Mouse (Mus musculus) mature B cell (primary cell): ENCODE measurements around the gene Sgsm1.

Experiments used
- in situ Hi-C: fragments of 300-500 bp; cut with MboI; formaldehyde crosslinking; loops from 2 replicates; pipeline ENCODE4 v1.14.3; 2019

Gene Sgsm1

DNA sequence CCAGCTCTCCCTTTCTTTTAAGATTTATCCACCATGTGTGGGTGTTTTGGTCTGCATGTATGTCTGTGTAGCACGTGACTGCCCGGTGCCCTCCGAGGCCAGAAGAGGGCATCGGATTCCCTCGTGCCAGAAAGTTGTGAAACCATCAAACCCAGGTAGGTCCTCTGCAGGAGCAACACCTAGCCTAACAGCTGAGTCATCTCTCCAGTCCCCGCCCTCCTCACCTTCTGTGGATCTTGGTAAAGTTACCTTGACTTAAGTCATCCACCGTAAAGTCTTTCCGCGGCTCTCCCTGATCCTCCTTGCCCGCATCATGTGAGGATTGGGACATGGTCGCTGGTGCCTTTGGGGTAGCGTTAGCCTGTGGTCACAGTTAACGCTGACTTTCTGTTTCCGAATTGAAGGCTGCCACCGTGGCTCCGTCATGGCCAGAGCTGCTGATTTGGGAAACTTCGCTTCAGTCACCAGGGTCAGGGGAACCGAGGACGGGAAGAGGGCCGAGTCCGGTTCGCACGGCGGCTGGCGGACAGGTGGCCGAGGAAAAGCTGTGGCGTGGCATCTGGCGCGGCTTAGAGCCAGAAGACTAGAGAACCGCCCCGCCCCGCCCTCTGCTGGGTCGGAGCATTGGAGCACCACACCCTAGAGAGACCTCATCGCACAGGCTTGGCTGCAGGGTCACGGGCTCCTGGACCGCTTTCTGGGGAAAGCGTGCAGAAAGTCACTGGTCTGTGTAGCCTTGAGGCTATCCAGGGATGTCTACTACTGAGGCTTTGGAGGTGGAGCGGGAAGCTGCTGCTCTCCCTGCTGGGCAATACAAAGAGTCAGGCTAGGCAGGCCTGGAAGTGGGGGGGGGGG, 13.4 kb upstream of the Sgsm1 start:
- in situ Hi-C loops = no loop called here

DNA sequence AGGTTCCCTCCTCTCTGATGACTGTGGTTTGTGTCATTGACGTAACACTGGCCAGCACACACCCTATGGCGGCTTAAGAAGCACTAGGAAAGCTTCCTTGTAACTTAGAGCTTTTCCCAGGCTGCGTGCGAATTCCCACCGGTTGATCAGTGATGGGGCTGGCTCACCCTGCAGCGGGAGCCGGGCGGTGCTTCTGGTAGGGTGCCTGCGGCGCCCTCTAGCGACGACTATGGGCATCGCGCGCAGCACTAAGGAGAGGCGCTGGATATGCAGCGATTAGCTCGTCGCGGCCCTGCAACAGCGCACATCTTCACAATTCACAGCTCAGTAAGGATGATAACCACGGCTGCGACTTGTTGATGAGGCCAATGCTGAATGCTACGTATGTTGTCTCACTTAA, 3.4 kb upstream of the Sgsm1 start:
- in situ Hi-C loops = no loop called here

DNA sequence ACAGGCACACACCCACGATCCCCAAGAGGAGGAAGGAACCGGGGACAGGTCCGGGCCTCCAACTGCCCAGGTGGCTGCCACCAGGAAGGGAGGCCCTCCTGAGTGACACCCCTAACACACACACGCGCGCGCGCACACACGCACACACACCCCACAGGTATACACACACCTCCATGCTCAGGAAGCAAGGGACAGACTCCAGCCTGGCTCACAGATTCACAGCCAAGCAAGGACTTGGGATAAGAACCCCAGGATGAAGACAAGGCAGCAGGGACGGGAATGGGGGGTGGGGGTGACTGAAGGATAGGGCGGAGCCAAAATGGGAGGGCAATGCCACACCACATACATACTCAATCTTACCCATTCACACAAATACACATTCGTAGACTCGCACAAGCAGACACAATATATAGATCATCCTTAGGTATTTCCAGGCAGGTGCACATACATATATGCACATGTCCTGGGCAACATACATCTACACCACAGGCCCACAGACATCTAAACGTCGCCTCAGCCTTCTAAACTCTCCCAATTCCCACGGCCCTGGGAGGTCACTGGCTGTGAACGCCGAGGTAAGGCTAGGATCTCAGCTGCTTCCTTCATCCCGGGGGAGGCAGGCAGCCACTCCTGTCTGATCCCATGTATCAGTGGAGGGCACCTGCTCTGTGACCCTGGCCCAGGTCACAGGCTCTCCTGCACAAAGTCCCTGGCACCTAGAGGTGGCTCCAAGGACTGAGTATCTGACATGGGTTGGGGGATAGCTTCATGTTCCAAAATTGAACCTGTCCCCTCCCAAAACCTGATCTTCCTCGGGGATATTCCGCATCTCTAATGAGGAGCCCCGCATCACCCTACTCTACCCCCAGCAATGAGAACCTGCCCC, 852 bp downstream of the Sgsm1 start:
- in situ Hi-C loops = no loop called here

DNA sequence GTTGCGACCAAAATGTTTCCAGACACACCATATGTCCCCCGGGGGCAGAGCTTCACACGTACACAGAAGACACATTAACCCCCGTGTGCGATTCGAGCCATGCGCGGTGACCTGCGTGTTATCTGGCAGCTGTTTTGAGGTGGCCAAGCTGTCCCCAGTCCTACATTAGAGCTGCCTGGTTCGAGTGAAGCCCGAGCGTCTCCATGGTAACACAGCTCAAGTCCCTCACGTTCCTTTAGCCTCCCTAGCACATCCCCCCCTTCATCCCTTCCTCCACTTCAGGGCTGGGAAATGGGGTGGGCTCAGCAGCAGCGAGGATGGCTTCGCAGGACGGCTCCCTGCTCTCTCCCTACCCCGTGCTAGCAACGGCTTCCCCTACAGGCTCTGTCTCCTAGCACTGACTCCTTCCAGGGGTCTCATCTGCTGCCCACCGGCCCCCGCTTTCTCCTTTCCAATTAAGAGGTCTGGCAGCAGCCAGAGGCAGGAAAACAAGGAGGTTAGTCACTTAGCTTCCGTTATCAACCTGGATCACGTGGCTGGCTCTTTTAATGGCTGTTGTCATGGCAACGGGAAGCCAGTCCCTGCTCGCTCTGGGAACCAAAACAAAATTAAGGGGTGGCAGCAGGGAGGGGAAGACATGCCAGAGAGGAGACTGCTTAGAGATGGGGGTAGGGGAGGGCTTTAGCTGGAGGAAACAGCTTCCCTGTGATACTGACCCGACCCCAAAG, 3.7 kb downstream of the Sgsm1 start:
- in situ Hi-C loops = no loop called here

DNA sequence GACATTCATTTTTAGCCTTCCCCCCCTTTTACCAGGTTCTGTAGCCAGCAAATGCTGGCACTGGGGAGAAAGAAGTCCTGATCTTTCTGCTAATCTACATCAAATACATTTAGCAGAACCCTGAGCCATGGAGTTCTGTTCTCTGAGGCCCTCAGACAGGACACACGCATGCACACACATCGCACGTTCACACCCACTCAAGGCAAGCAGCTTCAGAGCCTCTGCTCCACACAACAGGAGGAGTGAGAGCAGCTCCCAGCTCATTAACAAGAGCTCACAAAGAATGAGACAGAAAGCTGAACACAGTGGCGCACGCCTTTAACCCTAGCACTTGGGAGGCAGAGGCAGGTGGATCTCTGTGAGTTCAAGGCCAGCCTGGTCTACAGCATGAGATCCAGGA, 6.1 kb downstream of the Sgsm1 start:
- in situ Hi-C loops = no loop called here

DNA sequence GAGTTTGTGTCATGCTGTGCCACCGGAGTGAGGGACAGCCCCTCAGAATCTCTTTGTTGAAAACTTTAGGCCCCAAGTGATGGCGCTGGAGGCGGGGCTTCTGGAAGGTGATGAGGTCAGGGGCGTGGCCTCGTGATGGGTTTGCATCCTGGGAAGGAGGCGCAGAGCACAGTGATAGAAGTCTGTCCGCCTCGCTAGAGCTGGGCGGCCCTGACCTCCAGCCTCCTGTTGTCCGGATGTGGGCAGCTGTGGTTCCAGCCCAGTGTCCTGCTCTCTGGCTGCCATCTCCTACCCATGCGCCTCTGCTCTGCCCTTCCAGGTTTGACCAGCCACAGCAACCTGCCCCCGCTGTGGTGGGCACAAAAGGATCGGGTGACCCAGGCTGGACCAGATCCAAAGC, 8.7 kb downstream of the Sgsm1 start:
- in situ Hi-C loops = no loop called here

DNA sequence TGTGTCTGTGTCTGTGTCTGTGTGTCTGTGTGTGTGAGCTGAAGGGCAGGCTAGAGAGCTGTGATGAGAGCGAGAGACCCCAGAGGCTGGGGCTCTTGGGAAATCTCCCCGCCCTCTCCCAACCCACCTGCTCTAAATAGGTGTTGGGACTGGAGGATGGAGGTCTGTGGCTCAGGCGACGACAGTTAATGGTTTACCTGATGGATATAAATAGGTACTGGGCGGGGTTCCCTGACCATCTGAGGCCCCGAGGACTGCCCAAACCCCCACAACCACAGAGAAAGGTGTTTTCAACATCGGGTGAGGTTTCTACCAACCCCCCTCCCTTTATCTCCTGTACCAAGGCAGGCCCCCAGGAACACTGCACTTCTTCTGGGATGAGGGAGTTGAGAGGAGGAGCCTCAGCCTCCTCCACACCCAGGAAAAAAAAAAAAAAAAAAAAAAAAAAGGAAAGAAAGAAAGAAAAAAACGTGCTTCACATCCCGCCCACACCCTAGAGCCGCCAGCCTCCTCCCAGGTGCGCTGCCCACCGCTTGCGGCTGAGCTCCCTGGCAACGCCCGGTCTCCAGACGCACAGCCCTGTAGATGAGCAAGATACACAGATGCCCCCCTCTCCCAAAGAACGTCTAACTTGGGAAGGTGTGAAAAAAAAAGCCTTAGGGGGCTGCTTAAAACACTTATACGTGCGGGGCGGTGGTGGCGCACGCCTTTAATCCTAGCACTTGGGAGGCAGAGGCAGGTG, 10.3 kb downstream of the Sgsm1 start:
- in situ Hi-C loops = no loop called here

DNA sequence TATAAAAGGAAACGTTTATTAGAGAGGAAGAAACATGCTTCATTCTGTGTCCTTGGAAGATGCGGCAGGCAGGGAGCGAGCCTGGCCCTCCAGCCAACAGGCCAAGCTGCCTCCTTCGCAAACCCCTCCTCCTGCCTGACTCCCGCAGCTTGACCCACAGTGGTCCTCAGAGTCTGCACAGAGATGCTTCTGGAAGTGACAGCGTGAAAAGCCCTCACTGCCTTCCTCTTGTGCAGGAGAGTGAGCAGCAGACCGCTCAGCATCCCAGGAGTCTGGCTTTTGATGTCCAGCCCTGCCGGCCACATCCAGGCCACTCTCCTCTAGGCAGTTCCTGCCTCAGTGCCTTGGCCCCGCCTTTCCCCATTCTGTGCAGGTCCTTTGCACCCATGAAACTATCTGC, 11.2 kb downstream of the Sgsm1 start:
- in situ Hi-C loops = no loop called here

DNA sequence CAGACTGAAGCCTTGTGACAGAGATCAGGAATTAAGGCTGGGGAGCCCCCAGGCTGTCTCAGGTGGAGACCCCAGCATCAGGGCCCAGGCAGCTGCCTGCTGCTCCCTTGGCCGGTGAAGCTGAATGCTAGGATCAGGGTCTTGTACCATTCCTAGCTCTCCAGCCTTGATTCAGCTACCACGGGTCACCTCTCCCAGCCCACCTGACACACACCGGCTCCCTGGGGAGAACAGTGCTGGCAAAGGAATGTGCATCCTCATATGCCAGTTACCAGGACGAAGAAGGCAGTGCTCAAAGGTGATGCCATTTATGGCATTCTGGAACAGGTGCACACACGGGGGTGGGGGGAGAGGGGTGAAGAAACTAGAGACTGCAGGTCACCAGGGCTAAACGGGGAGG, 11.8 kb downstream of the Sgsm1 start:
- in situ Hi-C loops = no loop called here

DNA sequence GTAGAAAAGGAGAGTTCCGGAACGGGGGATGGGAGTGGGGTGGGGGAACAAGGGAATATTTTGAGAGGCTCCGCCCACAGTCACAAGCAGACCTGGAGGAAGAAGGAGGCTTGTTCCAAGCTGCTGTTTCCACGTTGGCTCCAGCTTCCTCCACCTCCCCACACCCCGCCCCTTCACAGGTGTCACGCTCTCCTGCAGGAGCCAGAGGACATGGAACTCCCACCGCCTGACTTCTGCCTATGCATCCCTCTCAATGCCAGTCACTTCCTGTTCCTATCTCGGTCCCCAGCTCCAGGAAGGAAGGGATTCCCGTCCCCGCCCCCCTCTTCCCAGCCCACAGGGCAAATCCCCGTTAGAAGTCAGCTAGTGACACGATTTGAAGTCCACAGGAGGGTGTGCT, 12.5 kb downstream of the Sgsm1 start:
- in situ Hi-C loops = no loop called here

DNA sequence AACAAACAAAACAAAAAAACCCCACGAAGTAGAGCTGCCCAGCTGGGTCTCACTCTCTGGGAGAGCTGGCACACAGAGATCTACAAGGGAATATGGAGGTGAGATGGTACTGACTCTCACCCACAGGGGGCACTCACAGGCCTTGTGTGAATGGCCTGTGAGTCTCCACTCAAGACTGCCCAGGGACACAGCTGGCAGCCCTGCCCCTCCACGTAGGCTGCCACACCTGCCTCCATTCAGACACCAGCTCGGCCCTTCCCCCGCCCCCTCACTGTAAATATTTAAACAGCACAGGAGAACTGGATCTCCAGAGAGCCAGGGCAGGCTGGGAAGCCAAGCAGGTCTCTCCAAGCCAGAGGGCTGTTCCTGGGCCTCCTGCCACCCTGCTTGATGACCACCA, 14.8 kb downstream of the Sgsm1 start:
- in situ Hi-C loops = no loop called here

DNA sequence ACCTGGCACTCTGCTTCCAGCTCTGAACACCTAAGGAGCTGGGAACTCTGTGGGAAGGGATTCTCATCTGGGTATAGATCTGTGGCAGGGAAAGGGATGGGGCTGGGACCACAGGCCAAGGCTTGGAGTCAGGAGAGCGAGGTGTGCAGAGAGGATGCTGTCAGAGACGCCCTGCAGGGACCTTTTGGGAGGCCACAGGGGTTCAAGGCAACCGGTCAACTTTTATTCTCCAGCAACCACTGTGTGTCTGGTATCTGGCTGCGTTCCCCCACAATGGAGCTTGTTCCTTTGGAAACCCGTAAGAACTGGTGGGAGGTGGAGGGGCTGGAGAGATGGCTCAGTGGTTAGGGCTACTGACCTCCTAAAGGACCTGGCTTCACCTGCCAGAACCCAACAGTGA, 16.0 kb downstream of the Sgsm1 start:
- in situ Hi-C loops = no loop called here

DNA sequence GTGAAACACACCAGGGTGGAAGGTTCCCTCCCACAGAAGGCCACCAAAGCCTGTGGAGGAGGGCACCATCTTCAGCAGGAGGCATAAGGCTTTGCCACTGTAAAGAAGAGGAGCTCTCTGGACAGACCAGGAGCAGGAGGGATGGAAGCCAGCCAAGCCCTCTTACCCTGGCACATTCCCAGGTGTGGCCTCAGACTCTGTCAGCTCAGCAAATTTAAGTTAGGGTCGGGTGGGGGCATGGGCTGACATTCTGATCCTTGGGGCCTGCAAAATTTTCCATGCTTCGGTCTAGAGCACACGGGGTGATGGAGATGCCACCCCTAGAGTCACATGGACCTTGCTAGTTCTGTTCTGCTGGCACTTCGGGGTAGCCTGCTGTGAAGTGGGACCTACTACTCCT, 17.1 kb downstream of the Sgsm1 start:
- in situ Hi-C loops = no loop called here

DNA sequence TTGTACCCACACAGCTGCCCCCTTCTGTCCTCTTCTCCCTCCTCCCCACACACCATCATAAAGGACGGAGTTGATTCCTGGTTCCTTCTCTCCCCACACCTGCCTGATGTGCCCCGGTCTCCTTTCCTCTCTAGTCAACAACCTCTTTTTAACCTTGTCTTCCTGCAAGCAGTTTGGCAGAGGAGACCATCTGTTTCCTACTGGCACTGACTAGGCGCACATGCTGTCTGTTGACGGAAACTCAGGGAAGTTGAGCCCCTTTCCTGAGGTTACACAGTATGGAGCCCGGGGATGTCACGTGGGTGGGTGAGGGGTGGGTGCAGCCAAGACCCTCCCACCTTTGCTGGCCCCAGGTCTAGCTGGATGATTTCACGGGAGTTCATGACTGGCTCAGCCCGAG, 17.8 kb downstream of the Sgsm1 start:
- in situ Hi-C loops = no loop called here

DNA sequence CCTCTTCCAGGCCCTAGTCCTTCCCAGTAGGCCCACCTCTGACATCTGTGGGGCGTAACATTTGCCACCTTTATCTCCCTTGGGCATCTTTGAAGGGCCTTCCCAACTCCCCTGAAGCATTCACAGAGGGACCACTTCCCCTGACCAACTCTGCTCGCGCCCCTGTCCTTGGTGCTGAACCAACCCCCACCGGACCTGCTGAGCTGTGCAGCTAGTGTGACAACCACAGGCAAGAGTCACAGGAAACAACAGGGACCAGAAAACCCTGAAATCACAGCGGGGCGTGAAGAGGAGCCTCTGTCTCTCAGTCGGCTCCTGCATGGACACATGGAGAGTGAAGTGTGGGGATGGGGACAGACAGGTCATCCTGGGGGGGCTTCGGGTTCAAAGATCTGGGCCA, 18.4 kb downstream of the Sgsm1 start:
- in situ Hi-C loops = no loop called here

DNA sequence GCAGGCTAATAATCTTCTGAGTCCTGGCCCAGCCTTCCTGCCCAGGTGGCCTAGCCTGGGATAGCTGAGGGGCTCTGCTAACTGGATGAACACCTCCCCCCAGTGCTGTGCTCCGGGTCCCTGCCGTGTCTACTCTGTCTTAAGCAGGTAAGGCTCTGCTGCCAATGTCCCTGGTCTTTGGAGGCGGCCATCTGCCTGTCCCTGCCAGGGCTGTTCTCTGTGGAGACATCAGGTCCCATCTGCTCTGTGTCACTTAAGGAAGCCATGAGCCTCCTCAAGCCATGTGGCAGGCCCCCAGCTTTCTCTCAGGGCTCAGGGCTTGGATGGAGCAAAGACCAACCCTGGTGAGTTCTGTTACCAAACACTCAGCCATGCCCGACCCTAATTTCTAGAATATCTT, 19.5 kb downstream of the Sgsm1 start:
- in situ Hi-C loops = no loop called here

DNA sequence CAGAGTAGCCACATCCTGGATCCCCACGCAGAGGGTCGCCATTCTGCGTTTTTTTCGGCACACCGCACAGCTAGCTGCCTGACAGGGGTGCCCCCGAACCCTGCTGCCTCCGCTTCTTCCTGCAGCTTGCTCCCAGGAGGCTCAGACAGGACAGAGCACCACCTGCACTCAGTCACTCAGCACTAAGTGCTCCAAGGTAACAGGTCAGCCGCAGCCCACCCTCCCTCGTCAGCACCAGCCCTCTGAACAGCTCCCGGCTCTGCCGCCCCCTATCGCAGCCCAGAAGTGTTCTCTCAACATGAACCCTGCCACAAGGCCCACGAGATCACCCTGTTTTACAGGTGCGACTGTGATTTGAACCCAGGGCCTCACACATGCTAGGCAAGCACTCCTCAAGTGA, 20.4 kb downstream of the Sgsm1 start:
- in situ Hi-C loops = no loop called here

DNA sequence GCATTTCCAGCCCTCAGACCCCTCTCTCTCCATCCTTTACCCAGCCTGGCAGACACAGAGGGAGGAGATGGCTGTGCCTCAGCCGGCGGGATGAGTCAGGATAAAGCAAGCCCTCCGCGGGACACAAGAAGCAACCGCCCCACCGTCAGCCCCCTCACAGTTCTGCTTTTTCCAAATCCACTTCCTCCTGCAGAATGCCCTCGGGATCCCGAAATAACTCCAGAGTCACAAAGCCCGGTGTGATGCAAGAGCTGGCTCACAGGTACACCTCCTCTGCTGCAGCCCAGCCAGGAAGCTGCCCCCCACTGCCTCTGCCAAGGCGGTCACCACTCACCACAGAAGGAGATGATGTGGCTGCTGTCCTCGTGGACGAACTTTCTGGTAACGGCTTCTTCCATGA, 22.1 kb downstream of the Sgsm1 start:
- in situ Hi-C loops = no loop called here

DNA sequence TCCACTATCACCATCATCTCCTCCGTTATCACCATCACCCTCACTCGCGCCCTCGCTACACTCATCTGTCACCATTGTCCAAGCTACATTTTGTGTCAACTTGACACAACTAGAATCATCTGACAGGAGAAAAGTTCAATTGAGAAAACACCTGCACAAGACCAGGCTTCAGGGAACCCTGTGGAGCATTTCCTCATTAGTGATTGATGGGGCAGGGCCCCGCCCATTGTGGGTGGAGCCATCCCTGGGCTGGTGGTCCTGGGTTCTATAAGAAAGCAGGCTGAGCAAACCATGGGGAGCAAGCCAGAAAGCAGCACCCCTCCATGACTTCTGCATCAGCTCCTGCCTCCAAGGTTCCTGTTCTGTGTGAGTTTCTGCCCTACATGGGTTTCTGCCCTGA, 22.8 kb downstream of the Sgsm1 start:
- in situ Hi-C loops = no loop called here

DNA sequence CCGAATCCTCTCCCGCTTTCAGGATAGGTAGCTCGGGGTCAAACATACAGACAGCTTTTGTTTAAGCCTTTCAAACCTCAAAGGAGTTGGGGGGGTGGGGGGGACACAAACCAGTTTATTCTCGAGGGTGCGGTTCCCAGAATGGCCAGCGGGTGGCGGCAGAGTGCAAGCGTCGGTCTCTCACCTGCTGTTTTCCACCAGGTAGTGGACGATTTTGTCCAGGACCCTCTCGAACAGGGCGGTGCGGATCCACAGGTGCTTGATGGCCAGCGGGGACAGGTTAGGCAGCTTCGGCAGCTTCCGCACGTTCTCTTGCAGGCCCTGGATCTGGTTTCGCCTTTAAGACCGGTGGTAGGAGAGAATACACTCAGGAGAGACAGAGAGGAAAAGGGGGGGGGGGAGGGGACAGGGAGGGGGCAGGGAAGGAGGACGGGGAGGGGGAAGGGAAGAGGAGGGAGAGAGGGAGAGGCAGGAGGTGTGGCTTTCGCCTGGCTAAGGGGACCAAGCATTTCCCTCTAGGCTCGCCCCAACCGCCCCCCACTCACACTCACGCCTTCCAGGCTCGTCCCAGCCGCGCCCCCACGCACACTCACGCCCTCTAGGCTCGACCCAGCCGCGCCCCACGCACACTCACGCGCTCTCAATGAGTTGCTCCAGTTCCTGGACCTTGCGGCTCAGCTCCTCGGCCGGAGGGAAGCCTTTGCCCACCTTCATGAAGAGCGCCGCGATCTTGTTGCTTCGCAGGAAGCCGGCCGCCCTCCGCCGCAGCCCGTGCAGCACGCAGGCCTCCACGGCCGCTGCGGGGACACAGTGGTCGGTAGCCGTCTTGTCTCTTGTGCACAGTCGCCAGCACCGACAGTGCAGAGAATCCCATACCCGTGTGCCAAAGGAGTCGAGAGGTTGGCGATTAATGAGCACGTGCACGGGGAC, 23.7 kb downstream of the Sgsm1 start:
- in situ Hi-C loops = no loop called here

DNA sequence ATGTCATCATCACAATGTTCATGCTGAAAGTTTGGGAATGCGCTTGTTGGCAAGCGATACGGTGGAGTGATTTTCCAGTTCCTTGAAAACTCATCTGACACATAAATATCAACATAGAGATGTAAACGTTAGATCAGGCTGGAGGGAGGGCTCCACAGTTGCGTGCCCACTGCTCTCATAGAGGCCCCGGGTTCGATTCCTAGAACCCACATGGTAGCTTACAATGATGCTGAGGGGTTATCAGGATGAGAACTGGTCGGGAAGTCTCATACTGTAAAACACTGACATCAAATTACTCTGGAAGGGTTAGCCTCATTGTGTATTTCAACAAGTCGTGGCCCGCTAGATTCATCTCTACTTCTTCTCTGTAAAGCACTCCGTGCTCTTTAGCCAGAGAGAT, 24.5 kb downstream of the Sgsm1 start:
- in situ Hi-C loops = no loop called here
